Mouse (Mus musculus) heart, postnatal 4 days (tissue): ENCODE measurements around the gene Amz1. TPM values are rescaled to one million over a fixed set of nuclear protein-coding genes. Genes with fewer than 3 reads are reported as not detected.

ENCODE experiments used
- DNase-seq: peaks from one replicate; pipeline ENCODE4 v3.0.0; 2021
- total RNA-seq, 2 experiments: library from RNA; stranded (reverse); gene quantifications; 2 replicates each; pipeline ENCODE4 v1.2.3; 2021

Amz1 gene
- total RNA-seq, 2 experiments from 2014 or later: 0.93 to 1.5 TPM

DNA sequence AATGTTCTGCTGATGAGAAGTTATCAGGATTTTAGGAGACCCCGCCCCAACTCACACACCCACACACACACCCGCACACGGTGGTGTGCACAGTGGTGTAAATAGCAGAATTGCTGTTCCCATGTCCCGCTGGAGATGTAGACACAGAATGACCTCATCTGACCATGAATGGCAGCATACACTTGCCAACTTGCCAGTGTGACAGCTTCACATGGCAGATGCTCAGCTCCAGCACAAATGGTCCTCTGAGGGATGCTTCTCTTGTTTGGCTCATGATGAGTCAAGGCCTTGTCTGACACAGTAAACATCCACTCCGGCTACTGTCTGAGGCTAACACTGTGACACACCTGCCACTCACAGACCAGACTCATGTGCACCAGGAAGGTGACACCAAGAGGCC is 44.4 kb downstream of the Amz1 start:
- no peak for DNase-seq

- DNase-seq: no peak
These were observed 47.7 kb downstream of the Amz1 start for GRCm38 (mm10) chr5:140771612-140772011.

DNA sequence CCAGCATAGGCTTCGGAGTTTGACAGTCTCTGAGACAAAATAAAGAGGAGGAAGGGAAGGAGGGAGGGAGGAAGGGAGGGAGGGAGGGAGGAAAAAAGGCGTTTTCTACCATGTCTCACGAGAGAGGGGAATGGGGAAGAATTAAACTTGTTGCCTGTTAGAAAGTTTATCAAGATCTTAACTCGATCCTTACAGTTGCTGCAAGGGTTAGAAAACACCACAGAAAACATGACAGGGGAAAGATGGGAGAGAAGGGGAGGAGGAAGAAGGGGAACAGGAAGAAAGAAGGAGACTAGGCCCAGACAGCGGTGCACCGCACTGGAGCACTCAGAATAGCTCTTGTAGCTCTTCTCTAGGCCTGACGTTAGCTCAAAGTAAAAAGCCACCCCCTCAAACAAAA is 48.2 kb downstream of the Amz1 start:
- no peak for DNase-seq

DNA sequence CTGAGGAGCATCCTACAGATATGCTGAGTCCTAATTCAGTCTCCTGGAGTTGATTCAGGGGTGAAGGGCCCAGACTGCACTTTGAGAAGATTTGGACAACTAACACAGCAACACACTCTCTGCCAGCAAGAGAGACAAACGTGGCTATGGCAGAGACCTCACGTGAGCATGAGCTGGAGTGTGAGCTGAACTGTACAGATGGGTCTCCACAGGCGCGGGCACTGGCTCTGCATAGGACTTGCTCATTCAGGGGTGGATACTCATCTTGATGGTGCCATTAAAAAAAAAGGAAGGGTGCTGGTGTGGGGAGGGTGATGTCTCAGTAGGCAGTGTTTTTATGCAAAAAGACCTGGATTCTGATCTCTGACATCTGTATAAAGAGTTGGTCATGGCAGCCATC is 51.2 kb downstream of the Amz1 start:
- DNase-seq: no peak

GRCm38 (mm10) chr5:140776968-140777367 is 53.0 kb downstream of the Amz1 start:
- no peak for DNase-seq

DNA sequence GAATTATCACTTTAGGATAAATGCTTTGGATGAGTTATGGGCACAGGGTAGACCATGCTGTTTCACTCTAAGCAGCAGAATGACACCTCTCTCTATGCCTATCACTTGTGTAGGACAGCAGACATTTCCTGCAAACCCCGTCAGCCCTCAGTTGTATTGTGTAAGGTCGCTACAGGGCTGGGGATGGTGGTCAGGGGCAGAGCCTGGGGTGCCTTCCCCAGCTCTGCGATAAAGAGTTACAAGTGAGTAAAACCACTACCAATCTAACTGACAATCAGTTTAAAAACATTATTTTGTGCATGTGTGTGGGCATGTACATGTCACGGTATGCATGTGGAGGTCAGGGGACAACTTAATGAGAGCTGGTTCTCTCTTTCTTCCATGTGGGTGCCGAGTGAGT is 57.2 kb downstream of the Amz1 start:
- no peak for DNase-seq

- DNase-seq: no peak
These were observed 58.1 kb downstream of the Amz1 start for GRCm38 (mm10) chr5:140781886-140782572.

- no peak for DNase-seq
These were observed 59.6 kb downstream of the Amz1 start for GRCm38 (mm10) chr5:140783577-140783976.

DNA sequence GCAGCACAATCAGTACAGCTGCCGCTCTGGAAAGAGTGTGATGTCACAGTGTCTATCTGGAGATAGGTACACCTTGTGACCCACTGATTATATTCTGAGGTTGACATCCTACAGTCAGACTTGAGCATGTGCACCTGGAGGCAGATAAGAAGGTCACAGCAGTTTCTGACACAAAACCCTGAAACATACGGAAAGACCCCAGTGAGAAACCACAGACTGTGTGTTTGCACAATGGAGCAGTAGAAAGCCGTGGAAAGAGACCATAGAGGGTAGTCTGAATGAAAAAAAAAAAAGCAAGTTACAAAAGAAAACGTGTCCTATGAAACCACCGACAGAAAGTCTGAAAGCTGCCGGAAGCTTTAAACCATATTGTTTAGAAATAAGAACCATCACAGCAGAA is 60.4 kb downstream of the Amz1 start:
- DNase-seq: no peak

DNA sequence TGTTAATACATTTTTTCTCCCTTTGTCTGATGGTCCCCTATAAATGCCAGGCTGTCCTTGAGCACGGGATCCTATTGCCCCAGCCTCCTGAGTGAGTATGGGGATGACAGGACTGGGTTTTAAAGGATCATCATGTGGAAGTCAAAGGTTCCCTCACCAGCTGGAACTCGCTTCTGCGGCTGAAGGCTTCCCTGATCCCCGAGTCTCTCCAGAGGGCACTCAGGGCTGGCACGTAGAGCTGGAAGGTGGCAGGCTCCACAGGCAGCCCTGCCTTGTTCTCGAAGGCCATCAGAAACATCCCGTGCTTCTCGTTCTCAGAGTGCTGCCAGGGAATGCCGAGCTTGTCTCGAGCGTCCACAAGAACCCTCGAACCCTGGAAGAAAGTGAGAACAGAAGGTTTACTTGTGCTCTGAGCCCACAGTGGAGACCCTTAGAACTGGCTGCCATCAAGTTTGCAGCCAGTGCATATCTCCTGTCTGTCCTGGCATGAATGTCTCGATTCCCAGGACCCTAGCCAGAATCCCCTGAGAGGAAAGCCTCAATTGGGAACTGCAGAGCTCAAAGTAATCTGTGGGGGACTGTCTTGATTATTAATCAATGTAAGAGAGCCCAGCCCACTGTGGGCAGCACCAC is 61.4 kb downstream of the Amz1 start:
- no peak for DNase-seq

DNA sequence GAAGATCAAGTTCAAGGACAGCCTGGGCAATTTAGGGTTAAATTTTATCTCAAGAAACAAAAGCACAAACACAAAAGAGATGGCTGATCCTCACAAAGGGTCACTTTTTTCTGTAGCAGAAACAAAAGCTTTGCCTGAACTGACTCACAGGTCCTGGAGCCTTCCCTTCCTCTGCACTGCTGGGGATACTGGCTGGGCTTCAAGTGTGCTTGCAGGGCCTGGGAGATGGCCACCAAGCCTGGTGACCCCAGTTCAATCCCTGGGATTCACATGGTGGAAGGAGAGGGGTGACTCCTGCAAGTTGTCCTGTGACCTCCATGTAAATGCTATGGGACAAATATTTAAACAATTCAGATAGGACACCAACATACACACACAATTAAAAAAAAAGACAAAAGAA is 65.6 kb downstream of the Amz1 start:
- no peak for DNase-seq

GRCm38 (mm10) chr5:140790392-140790791 is 66.5 kb downstream of the Amz1 start:
- DNase-seq: no peak

DNA sequence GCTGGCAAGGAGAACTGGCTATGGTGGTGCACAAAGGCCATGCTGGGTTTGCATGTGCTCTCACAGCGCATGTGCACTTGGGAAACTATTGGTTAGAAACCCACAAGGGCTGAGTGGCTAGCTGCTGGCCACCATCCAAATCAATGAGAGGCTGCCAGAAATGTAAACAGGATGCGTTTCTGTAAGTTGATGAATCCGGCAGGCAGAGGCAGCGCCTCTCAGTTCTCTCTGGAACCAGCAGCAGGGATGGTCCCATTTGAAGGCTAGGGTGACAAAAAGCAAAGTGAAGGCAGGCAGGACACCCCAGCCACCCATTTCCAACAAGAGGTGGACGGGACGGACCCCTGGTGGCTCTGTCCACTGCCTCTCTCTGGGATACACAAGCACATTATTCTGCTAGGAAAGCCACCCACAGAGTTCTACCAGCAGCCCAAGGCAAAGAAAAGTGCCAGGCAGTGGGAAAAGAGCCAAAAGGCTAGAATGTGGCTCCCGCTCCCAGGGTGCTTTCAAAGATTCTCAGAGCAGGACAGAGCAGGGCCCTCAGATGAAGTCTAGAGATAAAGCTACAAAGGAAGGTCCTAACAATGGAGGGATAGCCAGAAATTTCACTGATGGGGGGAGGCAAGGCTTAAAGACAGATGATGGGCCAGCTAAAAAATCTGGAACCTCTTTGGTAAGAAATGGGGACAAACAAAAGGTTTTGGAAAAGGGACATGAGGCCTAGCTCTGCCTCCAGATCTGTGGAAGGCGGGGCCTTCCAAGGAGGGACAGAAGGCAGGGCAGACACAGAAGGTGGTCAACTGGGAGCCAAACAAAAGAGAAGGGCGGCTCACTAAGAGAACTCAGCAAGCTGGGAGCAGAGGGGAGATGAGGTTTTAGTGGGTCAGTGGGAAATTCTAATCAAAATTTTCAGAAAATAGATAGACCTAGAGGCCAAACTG is 67.3 kb downstream of the Amz1 start:
- peak; percentile 70 for DNase-seq

DNA sequence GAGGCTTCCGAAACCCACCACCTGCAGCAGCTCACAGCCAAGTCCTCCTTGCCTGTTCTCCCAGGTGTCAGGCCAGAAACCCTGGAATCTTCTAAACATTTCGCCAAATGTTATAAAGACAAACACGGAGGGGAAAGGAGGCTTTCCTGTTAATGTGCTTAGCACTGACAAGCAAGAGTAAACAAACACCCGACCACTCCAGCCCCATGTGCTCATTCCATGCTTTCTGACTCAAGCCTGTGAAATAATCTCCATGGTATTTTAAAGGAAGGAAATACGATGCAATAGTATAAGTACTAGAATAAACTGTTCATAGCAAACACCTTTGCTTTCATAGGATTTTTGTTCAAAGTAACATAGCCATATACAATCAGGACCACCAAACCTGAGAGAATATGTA is 68.3 kb downstream of the Amz1 start:
- DNase-seq: no peak

DNA sequence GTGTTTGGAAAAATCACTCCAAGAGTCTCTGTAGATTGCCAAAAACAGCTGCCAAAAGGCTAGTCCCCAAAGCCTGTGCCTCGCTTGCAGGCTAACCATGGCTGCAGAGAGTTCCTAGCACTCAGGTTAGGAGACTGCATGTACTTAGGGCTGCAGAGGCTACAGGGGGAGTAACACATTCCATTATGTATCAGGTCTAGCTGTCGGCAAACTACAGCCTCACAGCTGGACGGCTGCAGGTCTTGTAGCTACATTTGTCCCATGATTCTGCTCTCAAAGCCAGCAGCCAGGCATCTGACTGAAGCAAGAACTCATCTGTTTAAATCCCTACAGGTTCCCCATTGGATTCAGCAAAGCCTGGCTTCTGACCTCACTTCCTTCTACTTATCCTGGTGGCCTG is 70.8 kb downstream of the Amz1 start:
- DNase-seq: no peak

DNA sequence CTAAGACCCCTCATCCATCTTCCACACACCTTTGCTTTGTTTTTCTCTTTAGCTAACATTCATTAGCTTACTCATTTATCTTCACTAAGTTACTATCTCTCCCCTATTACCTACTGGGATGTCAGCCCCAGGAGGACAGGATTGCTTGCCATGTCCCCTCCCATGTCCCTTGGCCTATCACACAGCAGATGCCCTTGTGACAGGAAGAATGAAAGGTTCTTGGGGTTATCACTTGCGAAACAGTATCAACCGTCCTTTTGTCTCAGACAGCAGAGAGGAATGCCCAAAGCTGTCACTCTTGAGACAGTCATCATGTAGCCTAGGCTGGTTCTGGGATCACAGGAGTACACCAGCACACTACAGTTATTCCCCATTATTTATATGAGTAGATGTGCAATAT is 71.2 kb downstream of the Amz1 start:
- no peak for DNase-seq

- DNase-seq: no peak
These were observed 72.1 kb downstream of the Amz1 start for GRCm38 (mm10) chr5:140796051-140796450.

DNA sequence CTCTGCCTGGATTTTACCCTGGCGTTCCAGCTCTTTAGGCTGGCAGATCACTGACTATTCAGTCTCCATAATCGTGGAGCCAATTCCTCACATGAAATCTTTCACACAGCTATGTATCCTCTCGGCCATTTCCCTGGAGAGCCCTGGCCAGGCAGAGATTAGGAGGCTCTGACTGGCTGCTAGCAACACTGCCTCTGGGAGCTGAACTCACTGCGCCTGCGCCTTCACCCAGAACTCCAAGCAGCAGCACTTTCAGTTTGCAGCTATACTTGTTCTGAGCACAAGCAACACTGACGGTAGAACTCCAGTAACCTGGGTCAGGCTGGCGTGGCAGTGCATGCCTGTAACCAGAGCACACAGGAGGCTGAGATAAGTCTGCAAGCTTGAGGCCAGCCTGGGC is 74.2 kb downstream of the Amz1 start:
- peak; percentile 81 for DNase-seq

GRCm38 (mm10) chr5:140798775-140799174 is 74.8 kb downstream of the Amz1 start:
- DNase-seq: no peak

DNA sequence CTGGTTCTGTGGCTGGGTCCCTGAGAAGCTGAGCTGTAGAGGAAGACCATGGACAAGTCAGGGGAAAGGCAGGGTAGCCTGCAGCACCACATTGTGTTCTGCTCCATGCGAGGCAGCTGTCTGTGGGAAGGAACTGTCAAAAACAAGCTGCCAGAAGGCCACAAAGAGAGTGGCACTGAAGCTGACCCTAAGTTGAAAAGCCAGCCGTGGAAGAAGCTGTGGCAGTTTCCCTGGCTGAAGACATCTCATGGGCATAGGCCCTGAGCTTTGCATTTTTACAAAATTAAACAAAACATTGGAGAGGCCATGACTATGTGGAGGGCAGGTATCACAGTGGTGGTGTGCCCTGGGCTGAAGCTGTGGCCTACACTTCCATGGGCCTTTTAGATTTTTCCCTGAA is 75.3 kb downstream of the Amz1 start:
- DNase-seq: no peak

- peak; percentile 37 for DNase-seq
These were observed 76.5 kb downstream of the Amz1 start for GRCm38 (mm10) chr5:140800288-140800923.

- DNase-seq: no peak
These were observed 77.9 kb downstream of the Amz1 start for GRCm38 (mm10) chr5:140801782-140802181.

DNA sequence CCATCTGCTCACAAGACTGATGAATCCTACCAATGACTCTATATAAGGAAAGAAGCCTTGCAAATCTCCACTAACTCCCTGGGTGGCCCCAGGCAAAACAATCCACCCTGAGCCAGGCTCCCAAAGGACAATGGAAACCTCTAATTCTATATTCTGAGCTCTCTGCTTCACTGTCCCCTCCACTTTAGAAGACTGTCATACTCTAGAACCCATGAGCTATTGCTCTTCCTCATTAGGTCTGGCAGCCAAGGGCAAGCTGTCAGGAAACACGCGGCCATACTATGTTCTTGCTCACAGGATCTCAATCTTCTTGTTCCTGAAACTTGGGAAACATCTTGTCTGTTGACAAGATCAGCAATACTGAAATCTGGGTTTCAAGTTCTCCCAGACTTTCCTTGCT is 82.3 kb downstream of the Amz1 start:
- no peak for DNase-seq
